Mouse (Mus musculus): ENCODE measurements around the gene Macf1. TPM values are rescaled to one million over a fixed set of nuclear protein-coding genes. Genes with fewer than 3 reads are reported as not detected.

Gene Macf1
- polyA plus RNA-seq, 1 experiment: 60.4 TPM

GRCm38 (mm10) chr4:123588353-123589301 lies 95.5 kb downstream of the Macf1 start:
- no peak overlapping the region for H3ac ChIP-seq (ENCODE audit: control insufficient read depth, insufficient read length, low read depth)
- H3K27me3 ChIP-seq (ENCODE audit: control insufficient read depth, insufficient read depth, insufficient read length): no peaks in the 10 kb centered on the region
- H3K36me3 ChIP-seq (ENCODE audit: control insufficient read depth, insufficient read depth): no peaks in the 10 kb centered on the region
- TF ChIP-seq FOSL1 (IDR thresholded peaks at IDR 0.05; ENCODE audit: insufficient read depth, low read length, poor library complexity, severe bottlenecking): peak; percentile 41
- peak; percentile 31 for TF ChIP-seq CTCF (IDR thresholded peaks at IDR 0.05; ENCODE audit: control insufficient read depth, insufficient read depth, insufficient read length)
- TF ChIP-seq MAX (IDR thresholded peaks at IDR 0.05): peak; percentile 54
- peak; percentile 94 for TF ChIP-seq MYOD1 (IDR thresholded peaks at IDR 0.05; ENCODE audit: control insufficient read depth, insufficient read length, low read depth)
- no peak for TF ChIP-seq MYOG (IDR thresholded peaks at IDR 0.05; ENCODE audit: control insufficient read depth, extremely low read depth, insufficient read length)
- TF ChIP-seq USF1 (IDR thresholded peaks at IDR 0.05; ENCODE audit: low read depth): no peak
- TF ChIP-seq CEBPB (IDR thresholded peaks at IDR 0.05; ENCODE audit: low read depth): no peak
- no peak overlapping the region for H3K4me3 ChIP-seq (ENCODE audit: insufficient read depth, poor library complexity, severe bottlenecking)
- H3K79me3 ChIP-seq (ENCODE audit: low read depth): no peaks in the 10 kb centered on the region
- H3K79me2 ChIP-seq (ENCODE audit: control insufficient read depth, insufficient read depth): peaks cover 4% of the 10 kb centered on the region

GRCm38 (mm10) chr4:123587616-123588015 lies 96.5 kb downstream of the Macf1 start:
- Histone ChIP-seq H3K4me3 (ENCODE audit: insufficient read depth, poor library complexity, severe bottlenecking) (no peak overlapping the region), H3K36me3 (ENCODE audit: control insufficient read depth, insufficient read depth) (no peaks in the 10 kb centered on the region), H3ac (ENCODE audit: control insufficient read depth, insufficient read length, low read depth) (no peak overlapping the region), H3K79me3 (ENCODE audit: low read depth) (no peaks in the 10 kb centered on the region), H3K27me3 (ENCODE audit: control insufficient read depth, insufficient read depth, insufficient read length) (no peaks in the 10 kb centered on the region), H3K79me2 (ENCODE audit: control insufficient read depth, insufficient read depth) (peaks cover 7% of the 10 kb centered on the region)
- TF ChIP-seq MAX (IDR thresholded peaks at IDR 0.05) (no peak), MYOD1 (IDR thresholded peaks at IDR 0.05; ENCODE audit: control insufficient read depth, insufficient read length, low read depth) (no peak), USF1 (IDR thresholded peaks at IDR 0.05; ENCODE audit: low read depth) (no peak), CTCF (IDR thresholded peaks at IDR 0.05; ENCODE audit: control insufficient read depth, insufficient read depth, insufficient read length) (no peak), CEBPB (IDR thresholded peaks at IDR 0.05; ENCODE audit: low read depth) (no peak), MYOG (IDR thresholded peaks at IDR 0.05; ENCODE audit: control insufficient read depth, extremely low read depth, insufficient read length) (no peak), FOSL1 (IDR thresholded peaks at IDR 0.05; ENCODE audit: insufficient read depth, low read length, poor library complexity, severe bottlenecking) (no peak)

- TF ChIP-seq CTCF (IDR thresholded peaks at IDR 0.05; ENCODE audit: control insufficient read depth, insufficient read depth, insufficient read length) (no peak), MAX (IDR thresholded peaks at IDR 0.05) (no peak), CEBPB (IDR thresholded peaks at IDR 0.05; ENCODE audit: low read depth) (no peak), MYOD1 (IDR thresholded peaks at IDR 0.05; ENCODE audit: control insufficient read depth, insufficient read length, low read depth) (no peak), FOSL1 (IDR thresholded peaks at IDR 0.05; ENCODE audit: insufficient read depth, low read length, poor library complexity, severe bottlenecking) (no peak), MYOG (IDR thresholded peaks at IDR 0.05; ENCODE audit: control insufficient read depth, extremely low read depth, insufficient read length) (no peak), USF1 (IDR thresholded peaks at IDR 0.05; ENCODE audit: low read depth) (no peak)
- no peak overlapping the region for H3ac ChIP-seq (ENCODE audit: control insufficient read depth, insufficient read length, low read depth)
- H3K79me2 ChIP-seq (ENCODE audit: control insufficient read depth, insufficient read depth): peaks cover 21% of the 10 kb centered on the region
- no peaks in the 10 kb centered on the region for H3K36me3 ChIP-seq (ENCODE audit: control insufficient read depth, insufficient read depth)
- H3K4me3 ChIP-seq (ENCODE audit: insufficient read depth, poor library complexity, severe bottlenecking): no peak overlapping the region
- no peaks in the 10 kb centered on the region for H3K27me3 ChIP-seq (ENCODE audit: control insufficient read depth, insufficient read depth, insufficient read length)
- H3K79me3 ChIP-seq (ENCODE audit: low read depth): no peaks in the 10 kb centered on the region
These were observed 99.5 kb downstream of the Macf1 start for GRCm38 (mm10) chr4:123584720-123585093.

GRCm38 (mm10) chr4:123584084-123584719 lies 100.0 kb downstream of the Macf1 start:
- no peak overlapping the region for H3K4me3 ChIP-seq (ENCODE audit: insufficient read depth, poor library complexity, severe bottlenecking)
- no peaks in the 10 kb centered on the region for H3K27me3 ChIP-seq (ENCODE audit: control insufficient read depth, insufficient read depth, insufficient read length)
- no peaks in the 10 kb centered on the region for H3K79me3 ChIP-seq (ENCODE audit: low read depth)
- H3ac ChIP-seq (ENCODE audit: control insufficient read depth, insufficient read length, low read depth): no peak overlapping the region
- H3K79me2 ChIP-seq (ENCODE audit: control insufficient read depth, insufficient read depth): peaks cover 21% of the 10 kb centered on the region
- H3K36me3 ChIP-seq (ENCODE audit: control insufficient read depth, insufficient read depth): no peaks in the 10 kb centered on the region
- TF ChIP-seq CEBPB (IDR thresholded peaks at IDR 0.05; ENCODE audit: low read depth) (no peak), MYOD1 (IDR thresholded peaks at IDR 0.05; ENCODE audit: control insufficient read depth, insufficient read length, low read depth) (no peak), MYOG (IDR thresholded peaks at IDR 0.05; ENCODE audit: control insufficient read depth, extremely low read depth, insufficient read length) (no peak), MAX (IDR thresholded peaks at IDR 0.05) (no peak), CTCF (IDR thresholded peaks at IDR 0.05; ENCODE audit: control insufficient read depth, insufficient read depth, insufficient read length) (no peak), USF1 (IDR thresholded peaks at IDR 0.05; ENCODE audit: low read depth) (no peak), FOSL1 (IDR thresholded peaks at IDR 0.05; ENCODE audit: insufficient read depth, low read length, poor library complexity, severe bottlenecking) (no peak)

- TF ChIP-seq CEBPB (IDR thresholded peaks at IDR 0.05; ENCODE audit: low read depth) (no peak), MYOD1 (IDR thresholded peaks at IDR 0.05; ENCODE audit: control insufficient read depth, insufficient read length, low read depth) (no peak), MAX (IDR thresholded peaks at IDR 0.05) (no peak), CTCF (IDR thresholded peaks at IDR 0.05; ENCODE audit: control insufficient read depth, insufficient read depth, insufficient read length) (no peak), MYOG (IDR thresholded peaks at IDR 0.05; ENCODE audit: control insufficient read depth, extremely low read depth, insufficient read length) (no peak), FOSL1 (IDR thresholded peaks at IDR 0.05; ENCODE audit: insufficient read depth, low read length, poor library complexity, severe bottlenecking) (no peak), USF1 (IDR thresholded peaks at IDR 0.05; ENCODE audit: low read depth) (no peak)
- H3ac ChIP-seq (ENCODE audit: control insufficient read depth, insufficient read length, low read depth): no peak overlapping the region
- H3K79me2 ChIP-seq (ENCODE audit: control insufficient read depth, insufficient read depth): peaks cover 45% of the 10 kb centered on the region
- H3K4me3 ChIP-seq (ENCODE audit: insufficient read depth, poor library complexity, severe bottlenecking): no peak overlapping the region
- no peaks in the 10 kb centered on the region for H3K79me3 ChIP-seq (ENCODE audit: low read depth)
- H3K36me3 ChIP-seq (ENCODE audit: control insufficient read depth, insufficient read depth): no peaks in the 10 kb centered on the region
- no peaks in the 10 kb centered on the region for H3K27me3 ChIP-seq (ENCODE audit: control insufficient read depth, insufficient read depth, insufficient read length)
These were observed 106.6 kb downstream of the Macf1 start for GRCm38 (mm10) chr4:123577469-123578088.
